Mouse (Mus musculus): Measurements from ENCODE around the gene Klhl36. TPM values are rescaled to one million over a fixed set of nuclear protein-coding genes. Genes with fewer than 3 reads are reported as not detected.

Gene Klhl36
- polyA plus RNA-seq, 2 experiments from 2014 or later = 6.2 to 11.6 TPM

- ATAC-seq = no peak
Observed at GRCm38 (mm10) chr8:119887130-119887529, 25.1 kb downstream of the Klhl36 start.

- ATAC-seq = no peak
Observed at GRCm38 (mm10) chr8:119888012-119888411, 25.9 kb downstream of the Klhl36 start.

GRCm38 (mm10) chr8:119897069-119897468 lies 35.0 kb downstream of the Klhl36 start:
- ATAC-seq = no peak

- ATAC-seq = peak; percentile 95
Observed at GRCm38 (mm10) chr8:119897933-119898332, 35.9 kb downstream of the Klhl36 start.

- ATAC-seq = no peak
Observed at GRCm38 (mm10) chr8:119901349-119901748, 39.3 kb downstream of the Klhl36 start.

GRCm38 (mm10) chr8:119901952-119902351 lies 39.9 kb downstream of the Klhl36 start:
- ATAC-seq = no peak

- no peak for ATAC-seq
Observed at GRCm38 (mm10) chr8:119904323-119904911, 42.4 kb downstream of the Klhl36 start.

- peak; percentile 48 for ATAC-seq
Observed at GRCm38 (mm10) chr8:119909944-119910546, 48.0 kb downstream of the Klhl36 start, which contains the start of gene Usp10. Usp10 (plus strand) TSS chr8:119910360.

- ATAC-seq = peak; percentile 86
Observed at GRCm38 (mm10) chr8:119910547-119911257, 48.6 kb downstream of the Klhl36 start, which contains the start of gene Gm20388. Gm20388 (plus strand) TSS chr8:119910841.

GRCm38 (mm10) chr8:119911258-119911962 lies 49.3 kb downstream of the Klhl36 start:
- ATAC-seq = peak; percentile 15

GRCm38 (mm10) chr8:119912643-119913042 lies 50.6 kb downstream of the Klhl36 start:
- no peak for ATAC-seq

GRCm38 (mm10) chr8:119913181-119913580 lies 51.1 kb downstream of the Klhl36 start:
- no peak for ATAC-seq

GRCm38 (mm10) chr8:119914161-119914560 lies 52.1 kb downstream of the Klhl36 start:
- peak; percentile 22 for ATAC-seq

- ATAC-seq = no peak
Observed at GRCm38 (mm10) chr8:119915298-119915697, 53.2 kb downstream of the Klhl36 start.

- ATAC-seq = no peak
Observed at GRCm38 (mm10) chr8:119916237-119916892, 54.3 kb downstream of the Klhl36 start.

GRCm38 (mm10) chr8:119917415-119917814 lies 55.3 kb downstream of the Klhl36 start:
- no peak for ATAC-seq

- no peak for ATAC-seq
Observed at GRCm38 (mm10) chr8:119918155-119918567, 56.1 kb downstream of the Klhl36 start.

- ATAC-seq = no peak
Observed at GRCm38 (mm10) chr8:119923259-119923658, 61.2 kb downstream of the Klhl36 start.

GRCm38 (mm10) chr8:119925428-119925827 lies 63.4 kb downstream of the Klhl36 start:
- ATAC-seq = no peak

GRCm38 (mm10) chr8:119926474-119926873 lies 64.4 kb downstream of the Klhl36 start:
- ATAC-seq = peak; percentile 73

Data from CD4-positive, CD25-positive, alpha-beta regulatory T cell, adult 4 months (primary cell).